Mouse (Mus musculus): ENCODE results near the gene Zfp747. TPM values are rescaled to one million over a fixed set of nuclear protein-coding genes. Genes with fewer than 3 reads are reported as not detected.
A peak's percentile ranks its signal among the peaks of the same experiment; 100 is the strongest.

Zfp747 gene
- polyA plus RNA-seq, 1 experiment from 2014 or later = 5.5 TPM

DNA sequence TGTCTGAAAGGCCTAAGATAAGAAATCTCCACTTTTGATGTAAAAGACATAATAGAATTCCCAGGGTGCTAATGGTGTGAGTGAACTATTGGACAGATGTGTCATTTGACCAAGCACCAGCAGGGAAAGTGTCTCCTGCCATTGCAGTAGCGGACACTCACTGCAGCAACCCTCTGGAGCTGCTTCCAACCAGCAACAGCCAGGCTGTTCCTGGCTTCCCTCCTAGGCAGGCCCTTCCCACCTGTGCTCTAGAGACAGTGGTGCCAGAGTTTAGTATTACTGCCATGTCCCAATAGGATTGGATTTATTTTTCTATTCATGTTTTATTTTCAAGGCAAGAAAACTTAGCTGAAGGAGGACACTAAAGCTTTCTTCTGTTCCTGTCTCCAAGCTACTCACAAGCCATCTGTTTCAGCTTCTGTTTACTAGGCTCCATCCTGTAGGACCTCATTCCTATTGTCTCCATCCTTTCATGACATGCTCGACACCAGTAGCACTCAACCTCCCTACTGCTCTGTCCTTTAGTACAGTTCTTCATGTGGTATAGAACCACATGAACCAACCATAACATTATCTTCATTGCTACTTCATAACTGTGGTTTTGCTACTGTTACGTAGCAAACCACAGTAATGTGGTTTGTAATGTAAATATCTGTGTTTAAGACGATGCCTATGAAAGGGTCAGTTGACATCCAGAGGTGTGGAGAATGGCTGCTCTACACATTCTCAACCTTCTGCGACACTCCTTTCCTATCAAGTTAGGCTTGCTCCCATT lies 24.4 kb downstream of the Zfp747 start:
- H3K4me2 ChIP-seq (ENCODE audit: low read length) = no peak overlapping the region
- H3K36me3 ChIP-seq (ENCODE audit: insufficient read depth, low read length) = no peaks in the 10 kb centered on the region
- WGBS = 88% methylated on average over 5 of the region's 5 CpGs
- H3K4me3 ChIP-seq (replicated peaks; ENCODE audit: low read depth, low read length) = no peak overlapping the region
- DNase-seq (ENCODE audit: low spot score) (no peak), ATAC-seq (replicated peaks; ENCODE audit: low FRiP score, low read depth) (no peak)
- no peaks in the 10 kb centered on the region for H3K27me3 ChIP-seq (ENCODE audit: insufficient read depth, low read length)
- H3K9me3 ChIP-seq (replicated peaks; ENCODE audit: low read length) = no peaks in the 10 kb centered on the region
- no peak for TF ChIP-seq CTCF (IDR thresholded peaks at IDR 0.05; ENCODE audit: low read depth)
- H3K9ac ChIP-seq (ENCODE audit: low read depth, low read length) = no peak overlapping the region
- H3K27ac ChIP-seq = no peak overlapping the region
- no peaks in the 10 kb centered on the region for H3K4me1 ChIP-seq (replicated peaks; ENCODE audit: insufficient read depth, low read length)

DNA sequence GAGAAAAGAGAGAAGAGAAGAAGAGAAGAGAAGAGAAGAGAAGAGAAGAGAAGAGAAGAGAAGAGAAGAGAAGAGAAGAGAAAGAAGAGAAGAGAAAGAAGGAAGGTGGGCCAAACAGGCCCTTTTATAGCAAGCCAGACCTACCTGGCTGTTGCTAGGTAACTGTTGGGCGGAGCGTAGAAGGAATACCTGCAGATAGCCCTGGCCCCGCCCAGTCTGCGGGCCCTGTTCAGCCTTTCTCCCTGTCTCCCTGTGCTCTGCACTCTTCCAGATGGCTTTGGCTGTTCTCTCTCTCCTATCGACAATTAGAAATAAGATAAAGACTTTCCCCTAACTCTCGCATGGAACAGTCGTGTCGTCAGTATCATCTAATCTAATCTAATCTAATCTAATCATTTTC lies 29.2 kb downstream of the Zfp747 start:
- ATAC-seq (replicated peaks; ENCODE audit: low FRiP score, low read depth) = no peak
- H3K9ac ChIP-seq (ENCODE audit: low read depth, low read length) = peak overlapping the region; percentile 86; the same call in 1 of the 2 replicates
- WGBS = 18% methylated on average over 8 of the region's 8 CpGs

DNA sequence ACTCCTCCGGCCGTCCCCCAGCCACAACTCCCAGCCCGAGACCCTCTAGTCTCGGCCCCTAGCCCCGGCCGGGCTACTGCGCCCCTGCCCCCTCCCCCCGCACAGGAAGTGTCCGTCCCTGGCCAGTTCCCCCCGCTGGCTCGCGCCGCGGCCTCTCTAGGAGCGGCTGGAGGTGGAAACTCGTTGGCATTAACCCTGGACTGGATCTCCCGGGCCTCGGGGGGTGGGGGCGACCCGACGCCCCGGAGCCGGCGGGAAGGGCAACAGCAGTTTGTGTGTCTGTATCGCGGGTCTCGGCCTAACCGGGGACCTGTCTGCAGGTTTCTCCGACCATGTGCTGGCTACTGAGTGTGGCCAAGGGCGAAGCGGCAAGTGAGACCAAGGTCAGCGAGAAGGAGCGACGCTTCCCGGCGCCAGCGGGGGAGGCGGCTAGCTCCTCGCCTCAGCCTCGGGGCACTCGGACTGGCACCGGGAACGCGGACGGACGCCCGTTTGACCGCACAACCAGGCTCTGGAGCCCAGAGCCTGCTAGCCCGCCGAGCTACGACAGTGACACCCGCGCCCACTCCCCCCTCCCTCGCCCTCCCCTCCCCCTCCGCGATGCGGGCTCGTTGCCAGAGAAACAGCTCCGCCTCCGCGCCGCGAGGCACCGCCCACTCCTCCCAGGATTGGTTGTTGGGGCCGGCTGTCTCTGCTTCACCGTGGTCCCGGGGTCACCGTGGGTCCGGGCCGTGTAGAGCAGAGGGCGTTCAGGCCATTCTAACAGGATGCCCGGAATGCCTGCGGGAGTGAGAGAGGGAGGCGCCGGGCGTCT lies 30.1 kb downstream of the Zfp747 start, which contains the start of gene Zfp768:
Gene Zfp768 (minus strand): TSS at position 78 of the 814 bp plus-strand sequence.
- H3K4me2 ChIP-seq (ENCODE audit: low read length) = peak within 1 kb of the TSS; percentile 87
- peak; percentile 94 for DNase-seq (ENCODE audit: low spot score)
- WGBS = under 1% methylated on average over 61 of the region's 76 CpGs
- no peaks in the 10 kb centered on the region for H3K27me3 ChIP-seq (ENCODE audit: insufficient read depth, low read length)
- peak within 1 kb of the TSS; percentile 86 for H3K9ac ChIP-seq (ENCODE audit: low read depth, low read length)
- TF ChIP-seq CTCF (IDR thresholded peaks at IDR 0.05; ENCODE audit: low read depth) = no peak
- H3K9me3 ChIP-seq (replicated peaks; ENCODE audit: low read length) = no peaks in the 10 kb centered on the region
- H3K27ac ChIP-seq = peak within 1 kb of the TSS; percentile 98
- H3K4me1 ChIP-seq (replicated peaks; ENCODE audit: insufficient read depth, low read length) = peaks cover 9% of the 10 kb centered on the region
- peak within 1 kb of the TSS; percentile 86 for H3K4me3 ChIP-seq (replicated peaks; ENCODE audit: low read depth, low read length)
- H3K36me3 ChIP-seq (ENCODE audit: insufficient read depth, low read length) = 0 out of 2 replicates have a peak, but pooled peaks cover 7% of the 10 kb centered on the region
- ATAC-seq (replicated peaks; ENCODE audit: low FRiP score, low read depth) = peak; percentile 90

More for the DNA sequence above, 29.2 kb downstream of the Zfp747 start:
- no peaks in the 10 kb centered on the region for H3K27me3 ChIP-seq (ENCODE audit: insufficient read depth, low read length)
- peak; percentile 37 for DNase-seq (ENCODE audit: low spot score)
- H3K36me3 ChIP-seq (ENCODE audit: insufficient read depth, low read length) = 0 out of 2 replicates have a peak, but pooled peaks cover 7% of the 10 kb centered on the region
- H3K9me3 ChIP-seq (replicated peaks; ENCODE audit: low read length) = no peaks in the 10 kb centered on the region
- H3K27ac ChIP-seq = peak overlapping the region; percentile 98
- H3K4me1 ChIP-seq (replicated peaks; ENCODE audit: insufficient read depth, low read length) = peaks cover 9% of the 10 kb centered on the region
- H3K4me2 ChIP-seq (ENCODE audit: low read length) = peak overlapping the region; percentile 87
- no peak for TF ChIP-seq CTCF (IDR thresholded peaks at IDR 0.05; ENCODE audit: low read depth)
- peak overlapping the region; percentile 86; the same call in 1 of the 2 replicates for H3K4me3 ChIP-seq (replicated peaks; ENCODE audit: low read depth, low read length)

- no peak for TF ChIP-seq CTCF (IDR thresholded peaks at IDR 0.05; ENCODE audit: low read depth)
- H3K27me3 ChIP-seq (ENCODE audit: insufficient read depth, low read length) = no peaks in the 10 kb centered on the region
- ATAC-seq (replicated peaks; ENCODE audit: low FRiP score, low read depth) (peak; percentile 60), DNase-seq (ENCODE audit: low spot score) (peak; percentile 64)
- H3K4me3 ChIP-seq (replicated peaks; ENCODE audit: low read depth, low read length) = peak overlapping the region; percentile 86
- WGBS = under 1% methylated on average over 42 of the region's 42 CpGs
- H3K9ac ChIP-seq (ENCODE audit: low read depth, low read length) = peak overlapping the region; percentile 86
- peaks cover 9% of the 10 kb centered on the region for H3K4me1 ChIP-seq (replicated peaks; ENCODE audit: insufficient read depth, low read length)
- H3K4me2 ChIP-seq (ENCODE audit: low read length) = peak overlapping the region; percentile 87
- 0 out of 2 replicates have a peak, but pooled peaks cover 7% of the 10 kb centered on the region for H3K36me3 ChIP-seq (ENCODE audit: insufficient read depth, low read length)
- H3K27ac ChIP-seq = peak overlapping the region; percentile 98
- no peaks in the 10 kb centered on the region for H3K9me3 ChIP-seq (replicated peaks; ENCODE audit: low read length)
Measured at GRCm38 (mm10) chr7:127345092-127345491, 30.8 kb downstream of the Zfp747 start.

- Histone ChIP-seq H3K27me3 (ENCODE audit: insufficient read depth, low read length) (no peaks in the 10 kb centered on the region), H3K4me1 (replicated peaks; ENCODE audit: insufficient read depth, low read length) (peaks cover 9% of the 10 kb centered on the region), H3K4me3 (replicated peaks; ENCODE audit: low read depth, low read length) (peak overlapping the region; percentile 86), H3K36me3 (ENCODE audit: insufficient read depth, low read length) (0 out of 2 replicates have a peak, but pooled peaks cover 7% of the 10 kb centered on the region), H3K27ac (peak overlapping the region; percentile 98), H3K9me3 (replicated peaks; ENCODE audit: low read length) (no peaks in the 10 kb centered on the region), H3K9ac (ENCODE audit: low read depth, low read length) (peak overlapping the region; percentile 86), H3K4me2 (ENCODE audit: low read length) (peak overlapping the region; percentile 87)
- TF ChIP-seq CTCF (IDR thresholded peaks at IDR 0.05; ENCODE audit: low read depth) = no peak
- DNase-seq (ENCODE audit: low spot score) (no peak), ATAC-seq (replicated peaks; ENCODE audit: low FRiP score, low read depth) (no peak)
- WGBS = 85% methylated on average over 8 of the region's 8 CpGs
Measured at GRCm38 (mm10) chr7:127344371-127344770, 31.5 kb downstream of the Zfp747 start.
